ENCODE assay signal across 9 mouse cellular contexts in genomic region chr3:89090694-89091655, GRCm38 (mm10). TPM values are rescaled to one million over a fixed set of nuclear protein-coding genes. Genes with fewer than 3 reads are reported as not detected.
DNase-seq lines count a peak whose midpoint lies in the region; ATAC-seq and TF ChIP-seq lines count a peak whose summit lies in the region.
"Had no signal": no experiment of that assay in that cellular context is flagged by ENCODE, and none has a peak within 500 bp of the region (broad histone marks: within the 10 kb centered on the region; RNA-seq: fewer than 3 reads in every experiment).

No protein-coding gene starts in this region.

- TF ChIP-seq CTCF in stomach, postnatal 0 days (IDR thresholded peaks at IDR 0.05; ENCODE audit: low read depth): peak; percentile 87

- H3K27ac ChIP-seq in brown adipose tissue, adult 24 weeks (replicated peaks; ENCODE audit: low read depth, low read length): no peak overlapping the region
- H3K27ac ChIP-seq in heart, embryonic 13.5 days (replicated peaks): peak overlapping the region; percentile 73
- H3K27ac ChIP-seq in liver, embryonic 13.5 days: peak overlapping the region; percentile 83
- peak overlapping the region; percentile 24 for H3K27ac ChIP-seq in neural tube, embryonic 11.5 days (ENCODE audit: low read depth, low read length)
- peak overlapping the region; percentile 91 for H3K27ac ChIP-seq in stomach, postnatal 0 days (replicated peaks)

- H3K36me3 ChIP-seq in heart, embryonic 13.5 days: peaks cover 26% of the 10 kb centered on the region
- peaks cover 23% of the 10 kb centered on the region for H3K36me3 ChIP-seq in liver, embryonic 13.5 days
- H3K36me3 ChIP-seq in neural tube, embryonic 11.5 days (ENCODE audit: control insufficient read depth, insufficient read depth, low read length): peaks cover 4% of the 10 kb centered on the region
- H3K36me3 ChIP-seq in stomach, postnatal 0 days (ENCODE audit: control insufficient read depth, insufficient read depth, low read length): peaks cover 8% of the 10 kb centered on the region; the same call in 1 of the 2 replicates

- H3K27me3 ChIP-seq in heart, embryonic 13.5 days (replicated peaks): peaks cover 45% of the 10 kb centered on the region
- H3K27me3 ChIP-seq in liver, embryonic 13.5 days: peaks cover 40% of the 10 kb centered on the region
- H3K27me3 ChIP-seq in neural tube, embryonic 11.5 days (ENCODE audit: control insufficient read depth, insufficient read depth, low read length): peaks cover 17% of the 10 kb centered on the region
- no peaks in the 10 kb centered on the region for H3K27me3 ChIP-seq in stomach, postnatal 0 days (ENCODE audit: control insufficient read depth, insufficient read depth, low read length)

- H3K4me3 ChIP-seq in brown adipose tissue, adult 24 weeks (ENCODE audit: insufficient read depth, low read depth, low read length): peak overlapping the region; percentile 74
- peak overlapping the region; percentile 73 for H3K4me3 ChIP-seq in heart, embryonic 13.5 days
- peak overlapping the region; percentile 73 for H3K4me3 ChIP-seq in liver, embryonic 13.5 days (replicated peaks)
- H3K4me3 ChIP-seq in neural tube, embryonic 11.5 days (ENCODE audit: low read depth, low read length): peak overlapping the region; percentile 57
- H3K4me3 ChIP-seq in stomach, postnatal 0 days (ENCODE audit: low read depth, low read length): peak overlapping the region; percentile 64

- ATAC-seq in erythroid progenitor cell, adult 5-6 weeks (replicated peaks; ENCODE audit: low FRiP score, poor library complexity, severe bottlenecking): peak; percentile 56
- peak; percentile 43 for ATAC-seq in heart, embryonic 13.5 days (ENCODE audit: extremely low read depth, insufficient number of reproducible peaks, low FRiP score, low TSS enrichment)
- ATAC-seq in liver, embryonic 13.5 days (ENCODE audit: low read depth): peak; percentile 47
- ATAC-seq in neural tube, embryonic 11.5 days (ENCODE audit: insufficient read depth, low FRiP score, low TSS enrichment): peak; percentile 36
- ATAC-seq in stomach, postnatal 0 days (ENCODE audit: low FRiP score, low TSS enrichment): peak; percentile 53

- H3K9ac ChIP-seq in heart, embryonic 13.5 days: peak overlapping the region; percentile 86
- peak overlapping the region; percentile 82 for H3K9ac ChIP-seq in liver, embryonic 13.5 days
- H3K9ac ChIP-seq in neural tube, embryonic 11.5 days (ENCODE audit: low read length): peak overlapping the region; percentile 54
- H3K9ac ChIP-seq in stomach, postnatal 0 days (ENCODE audit: low read length): peak overlapping the region; percentile 73

- H3K9me3 ChIP-seq in heart, embryonic 13.5 days: no peaks in the 10 kb centered on the region
- H3K9me3 ChIP-seq in liver, embryonic 13.5 days (replicated peaks): no peaks in the 10 kb centered on the region
- no peaks in the 10 kb centered on the region for H3K9me3 ChIP-seq in neural tube, embryonic 11.5 days (ENCODE audit: control insufficient read depth, low read length)
- H3K9me3 ChIP-seq in stomach, postnatal 0 days (ENCODE audit: control insufficient read depth, low read length): no peaks in the 10 kb centered on the region

- peak; percentile 5 for TF ChIP-seq EP300 in stomach, postnatal 0 days (optimal IDR thresholded peaks at IDR 0.05)

- DNase-seq in CD8-positive naive resting alpha-beta T cell, adult 2 months (ENCODE audit: low read depth in 2 of 2, low spot score in 2 of 2): peak; percentile 68 to 74
- peak; percentile 90 for DNase-seq in kidney, postnatal 10 days
- peak; percentile 78 for DNase-seq in liver, embryonic 13.5 days
- peak; percentile 88 for DNase-seq in neural tube, embryonic 11.5 days (ENCODE audit: low spot score)
- DNase-seq in stomach, postnatal 0 days (ENCODE audit: low spot score): peak; percentile 87

- WGBS in heart, embryonic 13.5 days: under 1% methylated on average over 72 of the region's 74 CpGs
- WGBS in liver, embryonic 13.5 days (ENCODE audit: insufficient replicate concordance): under 1% methylated on average over 69 of the region's 74 CpGs
- WGBS in neural tube, embryonic 11.5 days: under 1% methylated on average over 61 of the region's 74 CpGs
- under 1% methylated on average over 62 of the region's 74 CpGs for WGBS in stomach, postnatal 0 days

- peak overlapping the region; percentile 100 for H3K4me2 ChIP-seq in heart, embryonic 13.5 days
- peak overlapping the region; percentile 100 for H3K4me2 ChIP-seq in liver, embryonic 13.5 days
- H3K4me2 ChIP-seq in neural tube, embryonic 11.5 days (ENCODE audit: low read depth): peak overlapping the region; percentile 99
- H3K4me2 ChIP-seq in stomach, postnatal 0 days (replicated peaks; ENCODE audit: low read depth): peak overlapping the region; percentile 100

- peaks cover 3% of the 10 kb centered on the region; the same call in 1 of the 2 replicates for H3K4me1 ChIP-seq in brown adipose tissue, adult 24 weeks (ENCODE audit: control insufficient read depth, insufficient read depth, insufficient read length, low read length)
- H3K4me1 ChIP-seq in heart, embryonic 13.5 days: peaks cover 49% of the 10 kb centered on the region
- peaks cover 70% of the 10 kb centered on the region for H3K4me1 ChIP-seq in liver, embryonic 13.5 days (replicated peaks)
- H3K4me1 ChIP-seq in neural tube, embryonic 11.5 days (ENCODE audit: control insufficient read depth, insufficient read depth, low read length): peaks cover 21% of the 10 kb centered on the region
- peaks cover 9% of the 10 kb centered on the region; the same call in 1 of the 2 replicates for H3K4me1 ChIP-seq in stomach, postnatal 0 days (replicated peaks; ENCODE audit: control insufficient read depth, insufficient read depth)

RNA-seq across cellular contexts. Expression of gene Rusc1, which starts 2.1 kb away (rescaled TPM):
- 9.4 and 16.7 TPM in 2 replicates for polyA plus RNA-seq in brown adipose tissue, adult 24 weeks (2012; ENCODE audit: insufficient read depth, insufficient read length, missing spikeins)
- 1.8 and 3.8 TPM in 2 replicates for total RNA-seq in erythroid progenitor cell, adult 5-6 weeks (2015; ENCODE audit: low replicate concordance)
- total RNA-seq in erythroid progenitor cell, adult 5-6 weeks (2017; ENCODE audit: low replicate concordance): 3.5 TPM in 2 replicates
- polyA plus RNA-seq in heart, embryonic 13.5 days (2015; fragmentation: Nextera tagmentation; extraction: Ambion mirVana): 8.6 and 9.8 TPM in 2 replicates
- polyA plus RNA-seq in liver, embryonic 13.5 days (2015; fragmentation: Nextera tagmentation; extraction: Ambion mirVana): 5.5 and 5.9 TPM in 2 replicates
- 39.2 and 48.9 TPM in 2 replicates for polyA plus RNA-seq in neural tube, embryonic 11.5 days (2014; fragmentation: Nextera tagmentation; extraction: Ambion mirVana)
- 19.4 and 22.0 TPM in 2 replicates for polyA plus RNA-seq in stomach, postnatal 0 days (2015; fragmentation: Nextera tagmentation; extraction: Ambion mirVana)

RNA-seq across cellular contexts. Expression of gene Gm43738, which starts 9.9 kb away (rescaled TPM):
- polyA plus RNA-seq in brown adipose tissue, adult 24 weeks (2012; ENCODE audit: insufficient read depth, insufficient read length, missing spikeins): not detected in 2 replicates
- total RNA-seq in erythroid progenitor cell, adult 5-6 weeks (2015; ENCODE audit: low replicate concordance): not detected in 2 replicates
- not detected in 2 replicates for total RNA-seq in erythroid progenitor cell, adult 5-6 weeks (2017; ENCODE audit: low replicate concordance)
- polyA plus RNA-seq in heart, embryonic 13.5 days (2015; fragmentation: Nextera tagmentation; extraction: Ambion mirVana): not detected in 2 replicates
- not detected in 2 replicates for polyA plus RNA-seq in liver, embryonic 13.5 days (2015; fragmentation: Nextera tagmentation; extraction: Ambion mirVana)
- polyA plus RNA-seq in neural tube, embryonic 11.5 days (2014; fragmentation: Nextera tagmentation; extraction: Ambion mirVana): 0.12 TPM in 1 of 2 replicates, not detected in the other
- polyA plus RNA-seq in stomach, postnatal 0 days (2015; fragmentation: Nextera tagmentation; extraction: Ambion mirVana): 0.17 TPM in 1 of 2 replicates, not detected in the other
- polyA plus RNA-seq: gonadal fat pad, adult 2 months had no signal

RNA-seq across cellular contexts. Expression of gene Fdps, which starts 10.8 kb away (rescaled TPM):
- 127 and 135 TPM in 2 replicates for polyA plus RNA-seq in brown adipose tissue, adult 24 weeks (2012; ENCODE audit: insufficient read depth, insufficient read length, missing spikeins)
- 20.1 and 28.5 TPM in 2 replicates for total RNA-seq in erythroid progenitor cell, adult 5-6 weeks (2015; ENCODE audit: low replicate concordance)
- total RNA-seq in erythroid progenitor cell, adult 5-6 weeks (2017; ENCODE audit: low replicate concordance): 30.0 and 31.4 TPM in 2 replicates
- polyA plus RNA-seq in heart, embryonic 13.5 days (2015; fragmentation: Nextera tagmentation; extraction: Ambion mirVana): 119 and 130 TPM in 2 replicates
- polyA plus RNA-seq in liver, embryonic 13.5 days (2015; fragmentation: Nextera tagmentation; extraction: Ambion mirVana): 274 and 295 TPM in 2 replicates
- polyA plus RNA-seq in neural tube, embryonic 11.5 days (2014; fragmentation: Nextera tagmentation; extraction: Ambion mirVana): 384 TPM in 2 replicates
- polyA plus RNA-seq in stomach, postnatal 0 days (2015; fragmentation: Nextera tagmentation; extraction: Ambion mirVana): 372 and 379 TPM in 2 replicates

RNA-seq across cellular contexts. Expression of gene Pklr, which starts 45.0 kb away (rescaled TPM):
- not detected in 2 replicates for polyA plus RNA-seq in brown adipose tissue, adult 24 weeks (2012; ENCODE audit: insufficient read depth, insufficient read length, missing spikeins)
- 13.8 and 16.6 TPM in 2 replicates for total RNA-seq in erythroid progenitor cell, adult 5-6 weeks (2015; ENCODE audit: low replicate concordance)
- 5.5 TPM in 2 replicates for total RNA-seq in erythroid progenitor cell, adult 5-6 weeks (2017; ENCODE audit: low replicate concordance)
- 0.98 and 5.3 TPM in 2 replicates for polyA plus RNA-seq in heart, embryonic 13.5 days (2015; fragmentation: Nextera tagmentation; extraction: Ambion mirVana)
- polyA plus RNA-seq in liver, embryonic 13.5 days (2015; fragmentation: Nextera tagmentation; extraction: Ambion mirVana): 133 and 136 TPM in 2 replicates
- polyA plus RNA-seq in neural tube, embryonic 11.5 days (2014; fragmentation: Nextera tagmentation; extraction: Ambion mirVana): 1.5 and 2.4 TPM in 2 replicates
- polyA plus RNA-seq in stomach, postnatal 0 days (2015; fragmentation: Nextera tagmentation; extraction: Ambion mirVana): 6.6 and 6.8 TPM in 2 replicates
